Mouse (Mus musculus) lung, postnatal 0 days (tissue): ENCODE measurements around the gene Il18. TPM values are rescaled to one million over a fixed set of nuclear protein-coding genes. Genes with fewer than 3 reads are reported as not detected.
A peak's percentile ranks its signal among the peaks of the same experiment; 100 is the strongest.

Experiments used
- ATAC-seq: fragments of 200-750 bp; cut with Nextera tagmentation; 2 replicates; pipeline ENCODE4 v1.8.0; 2017; ENCODE audit warnings: moderate library complexity
- DNase-seq: peaks from one replicate; pipeline ENCODE4 v3.0.0-alpha.2; 2016; ENCODE audit warnings: low spot score
- H3K27ac ChIP-seq: fragments of 300-500 bp; sonication (generic); 2 replicates; pipeline ENCODE4 v1.5.1; 2014; ENCODE audit warnings: antibody characterized with exemption, mild to moderate bottlenecking, low read length, mixed read lengths
- H3K27me3 ChIP-seq: fragments of 300-500 bp; sonication (generic); replicated peaks from 2 replicates; pipeline ENCODE4 v1.6.1; 2014; ENCODE audit warnings: low read length, mixed read lengths; ENCODE audit not compliant: insufficient read depth
- H3K36me3 ChIP-seq: fragments of 300-500 bp; sonication (generic); 2 replicates; pipeline ENCODE4 v1.6.1; 2014; ENCODE audit warnings: low read length, mixed read lengths; ENCODE audit not compliant: insufficient read depth
- H3K4me1 ChIP-seq: fragments of 300-500 bp; sonication (generic); 2 replicates; pipeline ENCODE4 v1.6.1; 2014; ENCODE audit warnings: antibody characterized with exemption, low read depth, low read length, mixed read lengths; ENCODE audit not compliant: insufficient read depth
- H3K4me2 ChIP-seq: fragments of 300-500 bp; sonication (generic); replicated peaks from 2 replicates; pipeline ENCODE4 v1.6.1; 2014; ENCODE audit warnings: low read depth, mild to moderate bottlenecking, low read length, moderate library complexity, mixed read lengths
- H3K4me3 ChIP-seq: fragments of 300-500 bp; sonication (generic); 2 replicates; pipeline ENCODE4 v1.5.1; 2014; ENCODE audit warnings: low read depth, low read length
- H3K9ac ChIP-seq: fragments of 300-500 bp; sonication (generic); replicated peaks from 2 replicates; pipeline ENCODE4 v1.6.1; 2014; ENCODE audit warnings: low read depth, mild to moderate bottlenecking
- H3K9me3 ChIP-seq: fragments of 300-500 bp; sonication (generic); 2 replicates; pipeline ENCODE4 v1.6.1; 2016; ENCODE audit warnings: low read length, mixed read lengths
- CTCF ChIP-seq: IDR thresholded peaks from 2 replicates; pipeline ENCODE4 v1.5.1; 2016; ENCODE audit warnings: antibody characterized with exemption, mild to moderate bottlenecking
- EP300 ChIP-seq: IDR thresholded peaks from 2 replicates; pipeline ENCODE4 v1.6.1; 2016; ENCODE audit warnings: antibody characterized with exemption, mild to moderate bottlenecking, control low read depth
- WGBS: fragments of 180-500 bp; shearing (Covaris S2); extraction: QIAGEN DNeasy Blood & Tissue Kit; methylation state at CpG from one replicate; pipeline ENCODE4 v1.1.7; 2014; 5-methylcytosine and 5-hydroxymethylcytosine counted together
- polyA plus RNA-seq: library from polyadenylated mRNA; unstranded; fragments of >200 nt; fragmentation: Nextera tagmentation; extraction: Ambion mirVana; gene quantifications from 2 replicates; pipeline ENCODE4 v1.2.1, GENCODE M21; 2015

Gene Il18
- 26.8 and 29.3 TPM in 2 replicates for polyA plus RNA-seq

DNA sequence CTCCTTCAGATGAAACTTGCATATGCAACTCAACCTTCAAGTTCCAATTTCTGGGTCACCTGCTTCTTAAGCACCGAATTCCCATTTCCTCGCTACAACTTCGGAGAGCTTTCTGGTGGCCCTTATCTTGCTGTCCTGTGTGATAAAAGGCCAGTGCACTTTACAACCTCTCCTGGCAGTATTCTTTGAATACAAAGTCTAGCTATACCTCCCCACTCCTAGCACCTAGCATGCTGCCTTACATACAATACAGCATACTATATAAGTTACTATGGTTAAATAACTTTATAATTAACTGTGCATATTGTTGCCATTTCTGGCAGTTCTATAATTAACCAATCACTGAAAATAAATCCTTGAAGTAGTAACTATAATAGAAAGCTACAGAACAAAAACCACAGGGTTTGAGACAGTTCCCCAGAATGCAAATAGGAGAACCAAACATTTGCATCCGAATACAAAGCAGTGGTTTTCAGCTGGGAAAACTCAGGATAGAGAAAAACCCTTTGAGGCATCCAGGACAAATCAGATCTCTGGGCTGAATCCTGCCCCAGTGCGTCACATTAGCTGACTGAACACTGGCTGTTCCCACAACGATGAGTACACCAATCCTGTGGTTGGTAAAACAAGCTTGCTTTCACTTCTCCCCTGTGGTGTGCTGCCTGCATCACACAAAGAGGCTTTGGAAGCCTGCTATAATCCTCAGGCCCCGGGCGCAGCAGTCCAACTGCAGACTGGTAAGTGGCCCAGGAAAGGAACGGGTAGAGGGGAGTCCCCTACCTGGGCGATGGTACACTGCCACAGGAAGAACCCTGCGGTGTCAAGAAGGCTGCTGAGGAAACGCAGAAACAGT is at the start of gene Il18:
Gene Il18, plus strand, starts transcription at position 587 of the 853 bp plus-strand sequence.
- Histone ChIP-seq H3K9ac (peak within 1 kb of the TSS; percentile 0; the same call in 1 of the 2 replicates), H3K4me2 (peak within 1 kb of the TSS; percentile 9; the same call in 1 of the 2 replicates), H3K27me3 (no peaks in the 10 kb centered on the region), H3K27ac (no peak within 1 kb of the TSS; the same call in 1 of the 2 replicates), H3K9me3 (no peaks in the 10 kb centered on the region), H3K4me3 (no peak within 1 kb of the TSS), H3K4me1 (no peaks in the 10 kb centered on the region), H3K36me3 (no peaks in the 10 kb centered on the region)
- ATAC-seq (peak; percentile 53), DNase-seq (peak; percentile 52)
- 29% methylated on average over 12 of the region's 12 CpGs for WGBS
- TF ChIP-seq EP300 (no peak), CTCF (no peak)

DNA sequence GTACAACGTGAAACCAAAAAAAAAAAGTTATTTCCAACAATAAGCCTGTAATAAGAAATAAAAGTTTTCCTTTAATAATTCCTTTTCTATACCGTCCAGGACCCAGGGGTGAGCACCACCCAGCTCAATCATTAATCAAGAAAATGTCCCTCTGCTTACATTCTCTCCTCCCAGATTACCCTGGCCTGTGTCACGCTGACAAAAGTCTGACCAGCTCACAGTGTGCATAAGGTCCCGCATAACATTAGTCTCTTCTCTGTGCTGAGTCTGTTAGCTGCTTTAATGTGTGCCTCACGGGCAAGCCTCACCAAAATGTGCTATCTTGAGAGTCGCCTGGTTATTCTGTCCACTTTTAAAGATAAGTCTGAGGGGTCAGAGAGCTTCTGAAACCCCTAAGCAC is 49.2 kb upstream of the Il18 start:
- Histone ChIP-seq H3K27ac (no peak overlapping the region), H3K36me3 (no peaks in the 10 kb centered on the region), H3K9me3 (no peaks in the 10 kb centered on the region), H3K9ac (no peak overlapping the region), H3K27me3 (no peaks in the 10 kb centered on the region), H3K4me2 (no peak overlapping the region), H3K4me1 (no peaks in the 10 kb centered on the region), H3K4me3 (no peak overlapping the region)
- WGBS = 24% methylated on average over 6 of the region's 6 CpGs
- DNase-seq (no peak), ATAC-seq (no peak)
- TF ChIP-seq EP300 (no peak), CTCF (no peak)

DNA sequence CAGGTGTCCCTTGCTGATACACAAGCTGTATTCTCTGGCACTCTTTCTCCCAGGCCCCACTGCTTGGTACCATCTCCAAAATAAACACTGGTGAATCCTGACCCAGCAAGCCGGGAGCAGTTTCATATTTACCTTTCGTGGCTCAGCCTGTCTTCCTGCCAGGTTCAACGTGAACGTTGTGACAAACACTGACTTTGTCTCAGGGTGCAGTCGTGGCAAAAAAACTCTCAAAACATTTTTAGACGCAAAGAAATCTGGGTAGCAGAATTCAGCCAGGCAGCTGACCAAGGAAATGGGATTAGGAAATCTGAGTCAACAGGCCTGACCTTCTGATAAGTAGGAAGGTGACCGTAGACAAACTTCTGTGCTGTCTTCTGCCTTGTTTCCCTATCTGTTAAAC is 47.1 kb upstream of the Il18 start:
- ATAC-seq (no peak), DNase-seq (no peak)
- no peaks in the 10 kb centered on the region for H3K9me3 ChIP-seq
- H3K27ac ChIP-seq = no peak overlapping the region
- TF ChIP-seq EP300 (no peak), CTCF (no peak)
- no peak overlapping the region for H3K4me3 ChIP-seq
- H3K36me3 ChIP-seq = no peaks in the 10 kb centered on the region
- 24% methylated on average over 7 of the region's 7 CpGs for WGBS
- H3K27me3 ChIP-seq = no peaks in the 10 kb centered on the region
- H3K4me1 ChIP-seq = no peaks in the 10 kb centered on the region
- no peak overlapping the region for H3K4me2 ChIP-seq
- H3K9ac ChIP-seq = no peak overlapping the region

DNA sequence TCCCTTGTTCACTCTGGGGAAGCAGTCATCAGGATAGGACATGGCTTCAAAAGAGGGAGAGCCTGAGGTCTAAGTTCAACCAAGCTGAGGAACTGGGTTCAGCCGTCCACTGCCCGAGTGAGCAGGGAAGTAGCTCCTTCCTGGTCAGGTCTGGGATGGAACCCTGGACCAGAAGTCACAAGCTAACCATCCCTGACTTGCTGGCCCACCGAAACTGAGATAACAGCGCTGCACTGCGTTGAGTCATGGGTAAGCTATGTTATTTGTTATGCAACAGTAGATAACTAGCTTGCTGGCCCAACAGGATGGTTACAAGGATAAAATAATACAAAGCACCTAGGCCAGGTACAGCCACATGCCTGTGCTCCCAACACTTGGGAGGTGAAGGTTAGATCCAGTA is 39.2 kb upstream of the Il18 start:
- Histone ChIP-seq H3K4me1 (no peaks in the 10 kb centered on the region), H3K36me3 (no peaks in the 10 kb centered on the region), H3K27ac (no peak overlapping the region), H3K27me3 (no peaks in the 10 kb centered on the region), H3K9ac (no peak overlapping the region), H3K9me3 (no peaks in the 10 kb centered on the region), H3K4me2 (no peak overlapping the region), H3K4me3 (no peak overlapping the region)
- ATAC-seq (no peak), DNase-seq (no peak)
- WGBS = 72% methylated on average over 5 of the region's 5 CpGs
- TF ChIP-seq EP300 = no peak
- TF ChIP-seq CTCF = no peak

DNA sequence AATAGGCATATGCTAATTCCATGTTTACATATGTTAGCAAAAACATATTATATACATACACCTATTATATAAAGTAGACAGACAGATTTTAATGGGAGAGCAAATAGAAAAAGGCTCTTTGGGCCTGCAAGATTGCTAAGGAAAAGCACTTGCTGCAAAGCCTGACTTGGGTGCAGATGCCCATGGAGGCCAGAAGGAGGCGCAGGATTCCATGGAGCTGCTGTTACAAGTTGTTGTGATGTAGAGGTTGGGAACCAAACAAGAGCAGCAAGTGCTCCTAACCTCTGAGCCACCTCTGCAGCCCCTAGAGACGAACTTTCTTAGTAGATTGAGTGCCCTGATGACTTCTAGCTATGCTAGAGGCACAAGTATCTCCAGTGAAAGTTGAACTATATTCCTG is 35.8 kb upstream of the Il18 start:
- no peak overlapping the region for H3K9ac ChIP-seq
- no peak for ATAC-seq
- peak; percentile 56 for DNase-seq
- no peaks in the 10 kb centered on the region for H3K4me1 ChIP-seq
- no peak for TF ChIP-seq EP300
- TF ChIP-seq CTCF = peak; percentile 76
- no peak overlapping the region for H3K4me3 ChIP-seq
- no peak overlapping the region for H3K4me2 ChIP-seq
- no peaks in the 10 kb centered on the region for H3K27me3 ChIP-seq
- WGBS = 19% methylated on average over 2 of the region's 2 CpGs
- no peaks in the 10 kb centered on the region for H3K9me3 ChIP-seq
- no peak overlapping the region for H3K27ac ChIP-seq
- no peaks in the 10 kb centered on the region for H3K36me3 ChIP-seq

DNA sequence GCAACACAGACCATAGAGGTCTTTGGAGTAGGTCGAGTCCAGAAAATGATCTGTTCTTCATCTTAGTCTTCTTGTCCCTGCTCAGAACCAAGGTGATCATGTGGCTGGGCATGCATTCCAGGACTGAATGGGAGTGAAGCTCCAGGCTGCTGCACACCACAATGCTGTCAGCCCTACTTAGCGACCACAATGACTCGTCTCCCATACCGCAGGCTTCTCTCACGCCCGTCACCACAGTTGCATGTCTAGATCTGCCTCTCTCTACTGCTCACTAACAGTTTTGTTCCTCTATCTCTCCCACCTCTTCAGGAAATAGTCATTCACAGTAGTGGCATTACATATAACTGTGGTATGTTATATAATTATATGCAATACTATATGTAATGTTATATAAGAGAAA is 33.9 kb upstream of the Il18 start:
- no peaks in the 10 kb centered on the region for H3K27me3 ChIP-seq
- H3K27ac ChIP-seq = no peak overlapping the region
- no peak overlapping the region for H3K9ac ChIP-seq
- H3K9me3 ChIP-seq = no peaks in the 10 kb centered on the region
- no peak for TF ChIP-seq CTCF
- no peak for TF ChIP-seq EP300
- ATAC-seq (no peak), DNase-seq (peak; percentile 27)
- no peak overlapping the region for H3K4me3 ChIP-seq
- 88% methylated on average over 6 of the region's 6 CpGs for WGBS
- H3K4me1 ChIP-seq = no peaks in the 10 kb centered on the region
- no peak overlapping the region for H3K4me2 ChIP-seq
- H3K36me3 ChIP-seq = no peaks in the 10 kb centered on the region
